Mouse (Mus musculus): ENCODE measurements around the gene Mettl3. TPM values are rescaled to one million over a fixed set of nuclear protein-coding genes. Genes with fewer than 3 reads are reported as not detected.
"Not testable (repeated sequence)": the region's sequence is repeated elsewhere in the genome, so short reads cannot be mapped to it uniquely, and the experiment has no call there.

Gene Mettl3
- total RNA-seq (2021) = 10 to 100 TPM; 11.4 to 14.2 TPM
- long read RNA-seq, experiment 1, partial matches to known transcripts = 0 of 12 reads
- long read RNA-seq, experiment 1, other reads (novel, unspliced or antisense) = 10 of 12 reads
- long read RNA-seq, experiment 2, transcript Mettl3-201 (11 exons, 2,025 nt) = major isoform, 6 of 24 reads
- long read RNA-seq, experiment 2, partial matches to known transcripts = 1 of 24 reads
- long read RNA-seq, experiment 2, other reads (novel, unspliced or antisense) = 16 of 24 reads

DNA sequence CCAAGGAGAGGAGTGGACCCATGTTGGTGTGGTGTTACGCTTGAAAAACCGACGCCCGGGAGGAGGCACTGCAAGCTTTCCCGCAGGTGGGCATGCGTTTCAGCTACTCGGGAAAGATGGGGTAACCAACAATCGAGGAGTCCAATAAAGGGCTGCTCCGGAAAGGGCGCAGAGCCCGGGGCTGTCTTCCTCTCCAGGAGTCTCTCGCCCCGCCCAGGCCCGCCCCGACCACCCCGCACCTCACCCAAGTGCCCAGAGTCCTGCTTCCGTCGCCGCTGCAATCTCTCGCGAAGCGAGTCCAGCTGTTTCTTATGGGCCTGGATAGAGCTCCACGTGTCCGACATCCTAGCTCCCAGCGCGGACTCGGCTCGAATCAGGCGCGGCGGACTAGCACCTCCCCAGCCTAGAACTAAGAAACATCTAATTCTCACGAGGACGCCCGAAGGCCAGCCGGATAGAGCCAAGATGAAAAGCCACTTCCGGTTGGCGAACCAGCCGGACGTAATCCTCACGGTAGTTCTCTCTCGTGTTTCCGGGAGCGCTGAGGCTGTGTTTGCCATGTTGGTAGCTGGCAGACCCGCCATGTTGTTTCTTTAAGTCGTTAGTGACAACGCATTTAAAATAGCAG is at the start of gene Mettl3:
Gene Mettl3 (minus strand): TSS at position 485 of the 628 bp plus-strand sequence.
- intact Hi-C loops (cut with DNase I) = no loop called here
- peak; percentile 88 to 90 for DNase-seq

DNA sequence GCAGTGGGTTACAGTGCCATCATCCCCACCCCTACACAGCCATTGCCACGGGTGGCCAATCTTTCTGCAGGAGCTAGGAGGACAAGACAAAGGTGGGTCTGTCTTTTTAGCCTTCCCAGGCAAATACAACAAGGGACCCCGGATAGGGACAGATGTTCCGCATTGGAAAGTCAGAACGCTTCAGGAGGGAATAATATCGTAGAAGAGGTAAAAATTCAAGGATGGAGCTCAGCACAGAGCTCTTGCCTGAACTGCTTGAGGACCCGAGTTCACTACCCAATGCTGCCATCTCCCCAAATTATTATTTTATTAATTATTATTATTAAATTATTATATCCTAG is 34.6 kb upstream of the Mettl3 start:
- intact Hi-C loops (cut with DNase I) = loop anchor here (2.0 to 5.0 kb wide), 2 partner anchors 42 to 215 kb away; no protein-coding TSS in a partner anchor
- no peak for DNase-seq

- DNase-seq = peak in 1 of 2 experiments; percentile 15
- intact Hi-C loops (cut with DNase I) = loop anchor here (2.0 to 5.0 kb wide), 2 partner anchors 42 to 214 kb away; no protein-coding TSS in a partner anchor
These were observed 34.0 kb upstream of the Mettl3 start for GRCm38 (mm10) chr14:52338751-52339511.

- intact Hi-C loops (cut with DNase I) = no loop called here
- no peak for DNase-seq
These were observed 27.2 kb upstream of the Mettl3 start for GRCm38 (mm10) chr14:52332171-52332570.

DNA sequence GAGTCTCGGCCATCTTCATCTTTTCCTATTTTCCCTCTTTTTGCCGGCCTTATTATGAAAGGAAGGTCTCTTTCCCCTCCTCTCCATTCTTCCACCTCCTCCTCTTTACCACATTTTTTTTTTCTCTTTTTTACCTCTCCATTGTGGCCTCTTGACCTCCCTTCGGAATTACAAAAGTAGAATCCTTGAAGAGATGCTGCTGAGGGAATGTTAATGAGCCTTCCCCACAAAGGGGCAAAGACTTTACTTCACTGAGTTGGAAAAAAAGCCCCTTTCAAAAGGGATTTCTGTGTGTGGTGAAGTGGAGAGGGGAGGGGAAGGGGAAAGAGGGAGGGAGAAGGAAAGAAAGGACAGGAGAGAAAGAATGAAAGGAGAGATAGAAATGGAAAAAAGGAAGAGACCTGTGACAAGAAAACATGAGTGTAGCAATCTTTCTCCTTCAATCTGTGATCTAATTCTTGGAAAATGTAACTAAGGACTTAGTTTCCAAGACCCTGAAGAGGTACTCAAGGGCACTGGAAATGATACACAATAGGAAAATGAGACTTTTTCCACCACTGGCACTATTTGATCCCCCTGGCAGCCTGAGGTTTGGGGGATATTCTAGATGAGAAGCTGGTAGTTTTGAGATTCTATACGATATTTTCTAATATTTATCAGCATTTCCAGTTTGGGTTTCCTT is 26.3 kb upstream of the Mettl3 start:
- intact Hi-C loops (cut with DNase I) = no loop called here
- DNase-seq = no peak

DNA sequence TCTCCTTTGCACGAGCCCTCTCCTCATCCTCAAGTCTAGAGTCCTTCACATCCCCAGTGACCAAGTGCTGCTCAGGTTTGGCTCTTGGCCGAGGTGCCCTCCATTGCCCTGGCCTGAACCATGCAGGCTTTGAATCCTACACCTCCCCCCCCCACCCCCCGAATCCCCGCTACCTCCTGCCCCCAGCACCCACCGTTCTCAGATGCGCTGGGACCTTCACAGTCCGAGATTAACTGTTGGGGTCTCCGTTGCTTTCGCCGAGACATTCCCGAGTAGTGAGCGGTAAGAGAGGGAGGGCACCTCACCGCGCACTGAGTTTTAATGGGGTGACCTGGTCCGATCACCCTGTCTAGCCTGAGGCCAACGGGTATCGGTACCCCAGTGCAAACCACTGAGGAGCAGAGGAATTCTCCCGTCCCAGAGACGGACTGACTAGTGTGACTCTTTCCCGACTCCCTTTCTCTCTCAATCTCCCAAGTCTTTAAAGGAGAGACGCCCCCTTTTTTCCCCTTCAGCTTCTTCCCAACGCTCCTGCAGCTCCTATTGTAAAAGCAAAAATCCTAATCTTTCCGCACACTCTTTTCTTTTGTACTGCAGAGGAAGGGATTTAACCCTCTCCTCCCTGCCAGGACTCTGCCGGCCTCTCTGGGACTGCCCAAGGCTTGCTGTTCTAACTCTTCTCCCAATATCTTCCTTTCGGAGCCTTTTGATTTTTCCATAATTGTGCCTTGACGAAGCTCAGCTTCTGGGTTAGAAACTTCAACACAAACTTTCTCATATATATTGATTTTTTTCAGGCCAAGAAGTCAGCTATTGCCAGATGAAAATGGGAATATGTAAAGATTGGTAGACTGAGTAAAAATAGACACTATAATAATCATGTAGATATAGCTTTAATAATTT is 23.2 kb upstream of the Mettl3 start, which contains the start of gene Sall2:
Gene Sall2 (minus strand): TSS at position 853 of the 903 bp plus-strand sequence.
- intact Hi-C loops (cut with DNase I) = no loop called here
- DNase-seq = no peak

GRCm38 (mm10) chr14:52327375-52327901 is 22.5 kb upstream of the Mettl3 start:
- DNase-seq = no peak
- intact Hi-C loops (cut with DNase I) = no loop called here

GRCm38 (mm10) chr14:52325890-52326289 is 21.0 kb upstream of the Mettl3 start:
- no peak for DNase-seq
- intact Hi-C loops (cut with DNase I) = no loop called here

DNA sequence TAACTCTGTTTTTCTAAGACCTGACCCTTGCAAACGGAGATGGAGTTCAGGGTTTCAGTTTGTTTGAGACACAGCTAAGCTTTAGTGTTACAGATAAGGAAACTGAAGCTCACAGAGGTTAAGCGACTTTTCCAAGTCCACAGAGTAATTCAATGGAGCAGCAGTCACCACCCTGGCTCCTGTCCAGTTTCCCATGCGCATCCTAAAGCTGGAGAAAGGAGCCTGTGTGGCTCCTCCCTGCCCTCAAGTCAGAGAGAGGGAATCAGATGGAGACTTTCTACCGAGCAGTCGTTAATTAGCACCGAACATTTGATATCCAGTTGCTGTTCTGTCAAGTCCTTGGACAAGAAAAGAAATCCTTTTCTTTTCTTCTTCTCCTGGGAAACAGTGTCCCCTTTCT is 14.4 kb upstream of the Mettl3 start:
- intact Hi-C loops (cut with DNase I) = loop anchor here (10.0 kb wide), 1 partner anchor 435 kb away; the partner anchor contains the start of gene Mettl17
- DNase-seq = no peak

DNA sequence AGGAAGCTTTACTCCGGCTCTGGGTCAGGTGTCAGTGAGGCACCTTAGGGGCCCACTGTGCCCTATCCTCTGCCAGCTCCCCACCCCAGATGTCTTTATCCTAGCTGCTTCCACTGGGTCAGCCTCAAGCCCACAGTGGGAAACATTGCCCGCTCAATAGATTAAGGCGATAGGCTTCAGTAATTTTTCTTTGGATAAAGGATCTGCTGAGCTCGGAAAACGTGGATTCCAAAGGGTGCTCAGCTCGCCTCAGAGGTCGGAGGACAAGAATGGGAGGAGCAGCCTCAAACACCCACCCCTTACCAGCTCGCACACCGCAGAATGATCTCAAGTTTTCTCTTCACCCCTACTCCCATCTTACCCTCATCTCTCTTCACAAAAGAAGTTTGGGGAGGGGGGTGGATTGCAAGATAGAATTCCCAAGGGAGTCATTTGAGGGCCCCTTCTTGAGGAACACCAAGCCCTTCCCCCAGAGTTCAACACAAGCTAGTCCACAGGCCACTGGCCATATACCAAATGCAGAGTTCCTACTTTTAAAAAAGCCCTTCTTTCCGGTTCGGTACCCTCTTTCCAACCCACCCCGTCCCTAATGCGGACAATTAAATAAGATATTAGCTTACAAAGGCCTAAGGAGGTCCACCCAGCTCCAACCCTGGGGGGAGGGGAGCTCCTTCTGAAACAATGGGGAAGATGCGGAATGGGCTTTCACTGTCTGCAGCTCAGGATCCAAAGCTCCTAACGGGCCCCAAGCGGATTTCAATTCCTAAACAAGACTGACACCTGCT is 11.7 kb upstream of the Mettl3 start:
- intact Hi-C loops (cut with DNase I) = loop anchor here (10.0 kb wide), 1 partner anchor 432 kb away; the partner anchor contains the start of gene Mettl17
- no peak for DNase-seq

- intact Hi-C loops (cut with DNase I) = loop anchor here (10.0 kb wide), 1 partner anchor 431 kb away; the partner anchor contains the start of gene Mettl17
- peak; percentile 36 to 46 for DNase-seq
These were observed 11.0 kb upstream of the Mettl3 start for GRCm38 (mm10) chr14:52315792-52316440.

GRCm38 (mm10) chr14:52315283-52315780 is 10.4 kb upstream of the Mettl3 start:
- DNase-seq = no peak
- intact Hi-C loops (cut with DNase I) = loop anchor here (10.0 kb wide), 1 partner anchor 431 kb away; the partner anchor contains the start of gene Mettl17

DNA sequence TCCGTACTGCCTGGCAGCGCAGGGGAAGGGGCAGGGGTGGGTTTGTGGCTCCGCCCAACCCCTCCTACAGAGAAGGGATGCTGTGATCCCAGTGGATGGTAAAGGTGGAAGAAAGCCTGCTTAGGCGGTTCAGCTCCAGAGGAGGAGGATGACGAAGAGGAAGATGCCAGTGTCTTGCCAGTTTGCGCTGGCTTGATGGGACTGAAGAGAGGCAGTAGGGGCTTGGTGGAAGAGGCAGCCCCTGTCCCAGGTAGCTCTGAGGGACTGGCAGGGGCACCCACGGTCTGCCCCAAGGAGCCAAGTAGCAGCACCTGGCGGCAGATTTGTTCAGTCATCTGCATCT is 9.9 kb upstream of the Mettl3 start:
- DNase-seq = no peak
- intact Hi-C loops (cut with DNase I) = loop anchor here (10.0 kb wide), 1 partner anchor 430 kb away; the partner anchor contains the start of gene Mettl17

DNA sequence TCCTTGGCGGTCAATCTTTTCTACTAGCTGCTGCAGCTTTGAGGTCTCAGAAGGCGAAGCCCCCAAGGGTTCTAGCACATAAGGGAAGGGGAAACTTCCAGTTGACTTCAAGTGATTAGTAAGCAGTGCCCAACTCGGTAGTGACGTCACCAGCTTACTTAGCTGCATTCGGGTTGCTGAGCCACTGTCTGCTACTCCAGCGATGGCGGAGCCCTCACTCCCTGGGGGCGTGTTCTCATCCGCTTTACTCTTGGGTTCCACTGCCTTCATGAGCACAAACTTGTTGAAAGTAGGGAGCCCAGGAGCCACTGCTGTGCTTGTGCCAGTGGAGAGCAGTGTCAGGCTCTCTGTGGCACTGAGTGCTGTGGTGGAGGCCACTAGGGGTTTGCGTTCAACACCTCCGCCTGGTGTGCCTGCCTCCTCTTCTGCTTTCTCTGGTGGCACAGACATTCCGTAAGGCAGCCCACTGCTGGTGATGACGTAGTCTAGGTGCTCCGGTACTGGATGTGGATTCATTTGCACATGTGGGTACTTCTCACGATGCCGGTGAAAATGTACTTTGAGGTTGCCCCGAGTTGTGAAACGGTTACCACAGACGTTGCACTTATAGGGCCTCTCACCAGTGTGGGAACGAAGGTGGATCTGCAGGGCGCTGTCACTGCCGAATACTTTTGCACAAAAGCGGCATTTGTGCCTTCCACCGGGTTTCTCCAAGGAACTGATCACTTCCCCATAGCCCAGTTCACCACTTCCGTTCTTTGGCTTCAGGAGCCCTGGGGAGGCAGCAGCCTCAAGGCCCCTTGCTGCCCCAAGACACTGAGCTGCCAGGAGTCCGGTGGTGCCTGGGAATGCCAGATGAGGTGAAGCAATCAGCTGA is 9.2 kb upstream of the Mettl3 start:
- no peak for DNase-seq
- intact Hi-C loops (cut with DNase I) = loop anchor here (10.0 kb wide), 1 partner anchor 429 kb away; the partner anchor contains the start of gene Mettl17

GRCm38 (mm10) chr14:52310906-52311305 is 6.0 kb upstream of the Mettl3 start:
- no peak for DNase-seq
- intact Hi-C loops (cut with DNase I) = loop anchor here (10.0 kb wide), 1 partner anchor 426 kb away; the partner anchor contains the start of gene Mettl17

DNA sequence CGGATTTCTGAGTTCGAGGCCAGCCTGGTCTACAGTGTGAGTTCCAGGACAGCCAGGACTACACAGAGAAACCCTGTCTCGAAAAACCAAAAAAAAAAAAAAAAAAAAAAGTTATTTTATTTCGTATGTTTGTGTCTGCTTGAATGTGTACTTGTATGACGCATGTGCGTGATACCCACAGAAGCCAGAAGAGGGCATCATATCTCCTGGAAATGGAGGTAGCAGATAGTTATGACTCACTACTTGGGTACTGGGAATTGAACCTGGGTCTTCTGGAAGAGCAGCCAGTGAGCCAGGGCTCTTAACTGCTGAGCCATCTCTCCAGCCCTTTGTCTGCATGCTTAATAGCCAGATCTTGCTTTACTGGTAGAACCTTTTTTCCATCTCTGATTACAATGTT is 5.4 kb upstream of the Mettl3 start:
- intact Hi-C loops (cut with DNase I) = loop anchor here (10.0 kb wide), 1 partner anchor 426 kb away; the partner anchor contains the start of gene Mettl17
- not testable (repeated sequence) for DNase-seq
